Mouse (Mus musculus) hindbrain, embryonic 14.5 days (tissue): ENCODE data around the gene Usp47. TPM values are rescaled to one million over a fixed set of nuclear protein-coding genes. Genes with fewer than 3 reads are reported as not detected.

Experiments
- ATAC-seq: fragments of 200-750 bp; cut with Nextera tagmentation; 2 replicates; pipeline ENCODE4 v1.8.0; 2017; ENCODE audit warnings: moderate number of reproducible peaks, mild to moderate bottlenecking, moderate TSS enrichment, moderate library complexity; ENCODE audit not compliant: low FRiP score
- DNase-seq: peaks from one replicate; pipeline ENCODE4 v3.0.0-alpha.2; 2015; ENCODE audit warnings: low spot score
- H3K27ac ChIP-seq: fragments of 300-500 bp; sonication (generic); 2 replicates; pipeline ENCODE4 v1.5.1; 2014; ENCODE audit warnings: mild to moderate bottlenecking, moderate library complexity
- H3K27me3 ChIP-seq: fragments of 300-500 bp; sonication (generic); 2 replicates; pipeline ENCODE4 v1.6.1; 2014; ENCODE audit warnings: mild to moderate bottlenecking, low read length, mixed read lengths; ENCODE audit not compliant: control insufficient read depth, insufficient read depth
- H3K36me3 ChIP-seq: fragments of 300-500 bp; sonication (generic); replicated peaks from 2 replicates; pipeline ENCODE4 v1.6.1; 2014; ENCODE audit not compliant: control insufficient read depth, insufficient read depth
- H3K4me1 ChIP-seq: fragments of 300-500 bp; sonication (generic); replicated peaks from 2 replicates; pipeline ENCODE4 v1.6.1; 2014; ENCODE audit warnings: antibody characterized with exemption, low read length, mixed read lengths; ENCODE audit not compliant: control insufficient read depth, insufficient read depth
- H3K4me2 ChIP-seq: fragments of 300-500 bp; sonication (generic); replicated peaks from 2 replicates; pipeline ENCODE4 v1.6.1; 2014; ENCODE audit warnings: mild to moderate bottlenecking, moderate library complexity
- H3K4me3 ChIP-seq: fragments of 300-500 bp; sonication (generic); replicated peaks from 2 replicates; pipeline ENCODE4 v1.5.1; 2014; ENCODE audit warnings: mild to moderate bottlenecking, low read length
- H3K9ac ChIP-seq: fragments of 300-500 bp; sonication (generic); 2 replicates; pipeline ENCODE4 v1.6.1; 2014
- H3K9me3 ChIP-seq: fragments of 300-500 bp; sonication (generic); 2 replicates; pipeline ENCODE4 v1.6.1; 2016; ENCODE audit warnings: low read length; ENCODE audit not compliant: control insufficient read depth
- WGBS: fragments of 180-500 bp; shearing (Covaris S2); extraction: QIAGEN DNeasy Blood & Tissue Kit; methylation state at CpG from one replicate; pipeline ENCODE4 v1.1.7; 2014; 5-methylcytosine and 5-hydroxymethylcytosine counted together
- polyA plus RNA-seq: library from polyadenylated mRNA; unstranded; fragments of >200 nt; fragmentation: Nextera tagmentation; extraction: Ambion mirVana; gene quantifications from 2 replicates; pipeline ENCODE4 v1.2.1, GENCODE M21; 2014

Usp47 gene
- polyA plus RNA-seq, 1 experiment from 2014 or later = 94.8 TPM

GRCm38 (mm10) chr7:112000166-112000565 lies 23.1 kb upstream of the Usp47 start:
- Histone ChIP-seq H3K4me3 (no peak overlapping the region), H3K4me1 (no peaks in the 10 kb centered on the region), H3K27me3 (no peaks in the 10 kb centered on the region), H3K4me2 (no peak overlapping the region), H3K9ac (no peak overlapping the region), H3K9me3 (no peaks in the 10 kb centered on the region), H3K27ac (no peak overlapping the region), H3K36me3 (no peaks in the 10 kb centered on the region)
- DNase-seq (no peak), ATAC-seq (no peak)
- WGBS = 96% methylated on average over 1 of the region's 1 CpGs

GRCm38 (mm10) chr7:112010511-112010910 lies 12.8 kb upstream of the Usp47 start:
- no peaks in the 10 kb centered on the region for H3K36me3 ChIP-seq
- ATAC-seq = no peak
- no peak overlapping the region for H3K4me3 ChIP-seq
- H3K27ac ChIP-seq = no peak overlapping the region
- H3K9me3 ChIP-seq = no peaks in the 10 kb centered on the region
- 75% methylated on average over 2 of the region's 2 CpGs for WGBS
- H3K9ac ChIP-seq = no peak overlapping the region
- H3K4me2 ChIP-seq = no peak overlapping the region
- H3K4me1 ChIP-seq = no peaks in the 10 kb centered on the region
- DNase-seq = no peak
- H3K27me3 ChIP-seq = no peaks in the 10 kb centered on the region

- no peaks in the 10 kb centered on the region for H3K9me3 ChIP-seq
- no peaks in the 10 kb centered on the region for H3K36me3 ChIP-seq
- no peak for ATAC-seq
- 87% methylated on average over 4 of the region's 4 CpGs for WGBS
- no peak for DNase-seq
- H3K4me2 ChIP-seq = no peak overlapping the region
- H3K4me1 ChIP-seq = no peaks in the 10 kb centered on the region
- H3K4me3 ChIP-seq = no peak overlapping the region
- H3K9ac ChIP-seq = no peak overlapping the region
- no peaks in the 10 kb centered on the region for H3K27me3 ChIP-seq
- no peak overlapping the region for H3K27ac ChIP-seq
These were observed 12.3 kb upstream of the Usp47 start for GRCm38 (mm10) chr7:112010976-112011375.

- no peak for ATAC-seq
- H3K4me1 ChIP-seq = no peaks in the 10 kb centered on the region
- H3K9ac ChIP-seq = no peak overlapping the region
- H3K36me3 ChIP-seq = no peaks in the 10 kb centered on the region
- no peak overlapping the region for H3K27ac ChIP-seq
- H3K27me3 ChIP-seq = no peaks in the 10 kb centered on the region
- no peak overlapping the region for H3K4me3 ChIP-seq
- DNase-seq = no peak
- no peaks in the 10 kb centered on the region for H3K9me3 ChIP-seq
- no peak overlapping the region for H3K4me2 ChIP-seq
- WGBS = 65% methylated on average over 5 of the region's 5 CpGs
These were observed 11.2 kb upstream of the Usp47 start for GRCm38 (mm10) chr7:112012102-112012501.

- Histone ChIP-seq H3K27ac (no peak overlapping the region), H3K36me3 (no peaks in the 10 kb centered on the region)
These were observed 10.6 kb upstream of the Usp47 start for GRCm38 (mm10) chr7:112012621-112013177.

GRCm38 (mm10) chr7:112014148-112014547 lies 9.2 kb upstream of the Usp47 start:
- Histone ChIP-seq H3K27ac (no peak overlapping the region), H3K4me3 (no peak overlapping the region), H3K36me3 (no peaks in the 10 kb centered on the region), H3K4me1 (no peaks in the 10 kb centered on the region), H3K4me2 (no peak overlapping the region), H3K9me3 (no peaks in the 10 kb centered on the region), H3K9ac (no peak overlapping the region), H3K27me3 (no peaks in the 10 kb centered on the region)
- DNase-seq = no peak
- no peak for ATAC-seq
- 77% methylated on average over 2 of the region's 2 CpGs for WGBS

More at GRCm38 (mm10) chr7:112012621-112013177, 10.6 kb upstream of the Usp47 start:
- Histone ChIP-seq H3K4me2 (no peak overlapping the region), H3K9me3 (no peaks in the 10 kb centered on the region), H3K4me1 (no peaks in the 10 kb centered on the region), H3K4me3 (no peak overlapping the region), H3K27me3 (no peaks in the 10 kb centered on the region), H3K9ac (no peak overlapping the region)
- DNase-seq = no peak
- no peak for ATAC-seq
- WGBS = 81% methylated on average over 6 of the region's 6 CpGs

GRCm38 (mm10) chr7:112022506-112023149 lies 676 bp upstream of the Usp47 start:
- no peaks in the 10 kb centered on the region for H3K27me3 ChIP-seq
- H3K27ac ChIP-seq = peak overlapping the region; percentile 96
- H3K4me2 ChIP-seq = peak overlapping the region; percentile 92
- no peaks in the 10 kb centered on the region for H3K36me3 ChIP-seq
- peak overlapping the region; percentile 81 for H3K4me3 ChIP-seq
- DNase-seq (peak; percentile 40), ATAC-seq (peak; percentile 59)
- H3K4me1 ChIP-seq = peaks cover 32% of the 10 kb centered on the region
- WGBS = 11% methylated on average over 17 of the region's 17 CpGs
- peak overlapping the region; percentile 95 for H3K9ac ChIP-seq
- H3K9me3 ChIP-seq = no peaks in the 10 kb centered on the region

- DNase-seq (peak; percentile 36), ATAC-seq (peak; percentile 79)
- H3K27me3 ChIP-seq = no peaks in the 10 kb centered on the region
- peak overlapping the region; percentile 96 for H3K27ac ChIP-seq
- peak overlapping the region; percentile 81 for H3K4me3 ChIP-seq
- under 1% methylated on average over 48 of the region's 58 CpGs for WGBS
- H3K9ac ChIP-seq = peak overlapping the region; percentile 95
- H3K36me3 ChIP-seq = no peaks in the 10 kb centered on the region
- peaks cover 32% of the 10 kb centered on the region for H3K4me1 ChIP-seq
- H3K4me2 ChIP-seq = peak overlapping the region; percentile 92
- H3K9me3 ChIP-seq = no peaks in the 10 kb centered on the region
These were observed 519 bp downstream of the Usp47 start for GRCm38 (mm10) chr7:112023601-112024445.

- H3K9me3 ChIP-seq = no peaks in the 10 kb centered on the region
- WGBS = 32% methylated on average over 7 of the region's 7 CpGs
These were observed 1.1 kb downstream of the Usp47 start for GRCm38 (mm10) chr7:112024446-112024730.

More at GRCm38 (mm10) chr7:112024446-112024730, 1.1 kb downstream of the Usp47 start:
- peak overlapping the region; percentile 81 for H3K4me3 ChIP-seq
- no peaks in the 10 kb centered on the region for H3K36me3 ChIP-seq
- H3K4me1 ChIP-seq = peaks cover 32% of the 10 kb centered on the region
- DNase-seq = no peak
- no peak for ATAC-seq
- peak overlapping the region; percentile 95 for H3K9ac ChIP-seq
- 0 out of 2 replicates have a peak overlapping the region, but pooled peaks have one; percentile 96 for H3K27ac ChIP-seq
- H3K27me3 ChIP-seq = no peaks in the 10 kb centered on the region
- H3K4me2 ChIP-seq = peak overlapping the region; percentile 92
